Mouse (Mus musculus) brown adipose tissue, adult 24 weeks (tissue): ENCODE data around the gene Aoc3. TPM values are rescaled to one million over a fixed set of nuclear protein-coding genes. Genes with fewer than 3 reads are reported as not detected.
A peak's percentile ranks its signal among the peaks of the same experiment; 100 is the strongest.

Experiments
- H3K27ac ChIP-seq: fragments of 200-500 bp; replicated peaks from 2 replicates; pipeline ENCODE4 v1.5.1; 2012; ENCODE audit warnings: low read depth, mild to moderate bottlenecking, low read length
- H3K4me1 ChIP-seq: fragments of 200-500 bp; 2 replicates; pipeline ENCODE4 v1.6.1; 2012; ENCODE audit warnings: low read length, mixed read lengths; ENCODE audit not compliant: control insufficient read depth, insufficient read depth, insufficient read length
- H3K4me3 ChIP-seq: fragments of 200-500 bp; 2 replicates; pipeline ENCODE4 v1.5.1; 2012; ENCODE audit warnings: low read depth, mild to moderate bottlenecking, low read length, moderate library complexity; ENCODE audit not compliant: insufficient read depth
- polyA plus RNA-seq: library from polyadenylated mRNA; stranded (reverse); fragments of >200 nt; gene quantifications from 2 replicates; pipeline ENCODE4 v1.2.4, GENCODE M21; 2012; ENCODE audit not compliant: missing spikeins, insufficient read depth, insufficient read length

Gene Aoc3
- polyA plus RNA-seq, 1 experiment, result 209 TPM

GRCm38 (mm10) chr11:101347083-101347775 is 16.8 kb downstream of the Aoc3 start:
- H3K4me1 ChIP-seq, result no peaks in the 10 kb centered on the region; the same call in 1 of the 2 replicates
- H3K27ac ChIP-seq, result no peak overlapping the region
- H3K4me3 ChIP-seq, result no peak overlapping the region

GRCm38 (mm10) chr11:101348774-101349173 is 18.4 kb downstream of the Aoc3 start:
- 0 out of 2 replicates have a peak overlapping the region, but pooled peaks have one; percentile 27 for H3K27ac ChIP-seq
- H3K4me1 ChIP-seq, result no peaks in the 10 kb centered on the region; the same call in 1 of the 2 replicates
- no peak overlapping the region for H3K4me3 ChIP-seq

DNA sequence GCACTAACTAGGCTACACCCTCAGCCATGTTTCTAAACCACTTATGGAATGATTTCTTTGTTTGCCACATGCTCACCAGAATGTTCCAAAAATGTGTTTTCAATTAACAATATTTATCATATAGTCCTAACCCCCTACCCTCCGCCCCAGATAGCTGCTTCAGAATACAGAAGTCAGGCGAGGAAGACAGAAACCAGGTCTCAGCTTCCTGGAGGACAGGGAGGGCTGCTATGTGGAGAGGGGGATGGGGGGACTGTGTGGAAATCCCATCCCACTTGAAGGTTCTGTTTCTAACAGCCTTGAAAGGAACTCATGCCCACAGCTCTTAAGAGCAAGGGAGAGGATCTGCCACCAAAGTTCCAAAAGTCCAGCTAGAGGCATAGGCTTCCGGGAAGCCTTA is 18.8 kb downstream of the Aoc3 start:
- H3K4me3 ChIP-seq, result no peak overlapping the region
- 0 out of 2 replicates have a peak overlapping the region, but pooled peaks have one; percentile 27 for H3K27ac ChIP-seq
- no peaks in the 10 kb centered on the region; the same call in 1 of the 2 replicates for H3K4me1 ChIP-seq

- Histone ChIP-seq H3K27ac (no peak overlapping the region), H3K4me3 (no peak overlapping the region), H3K4me1 (no peaks in the 10 kb centered on the region; the same call in 1 of the 2 replicates)
These were observed 20.8 kb downstream of the Aoc3 start for GRCm38 (mm10) chr11:101351100-101351720.

DNA sequence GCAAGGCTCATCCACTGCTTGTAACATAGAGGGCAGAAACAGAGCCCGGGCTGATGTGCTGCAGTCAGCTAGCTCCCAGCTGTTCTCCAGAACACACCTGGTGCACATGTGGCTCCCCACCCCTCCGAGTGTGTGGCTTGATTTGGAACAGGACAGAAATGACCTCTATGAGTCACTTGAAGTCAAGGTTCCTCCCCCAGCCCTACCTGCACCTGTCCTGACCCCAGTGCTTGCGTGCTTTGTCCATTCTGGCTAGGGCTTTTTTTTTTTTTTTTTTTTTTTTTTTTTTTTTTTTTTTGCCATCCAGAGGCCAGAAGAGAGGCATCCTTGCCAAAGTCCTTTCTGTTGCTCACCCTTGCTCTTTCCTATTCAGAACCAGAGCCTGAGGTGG is 21.3 kb downstream of the Aoc3 start:
- Histone ChIP-seq H3K4me3 (no peak overlapping the region), H3K4me1 (no peaks in the 10 kb centered on the region; the same call in 1 of the 2 replicates), H3K27ac (no peak overlapping the region)

- no peak overlapping the region for H3K27ac ChIP-seq
- H3K4me1 ChIP-seq, result no peaks in the 10 kb centered on the region; the same call in 1 of the 2 replicates
- H3K4me3 ChIP-seq, result no peak overlapping the region
These were observed 23.0 kb downstream of the Aoc3 start for GRCm38 (mm10) chr11:101353436-101353835.

DNA sequence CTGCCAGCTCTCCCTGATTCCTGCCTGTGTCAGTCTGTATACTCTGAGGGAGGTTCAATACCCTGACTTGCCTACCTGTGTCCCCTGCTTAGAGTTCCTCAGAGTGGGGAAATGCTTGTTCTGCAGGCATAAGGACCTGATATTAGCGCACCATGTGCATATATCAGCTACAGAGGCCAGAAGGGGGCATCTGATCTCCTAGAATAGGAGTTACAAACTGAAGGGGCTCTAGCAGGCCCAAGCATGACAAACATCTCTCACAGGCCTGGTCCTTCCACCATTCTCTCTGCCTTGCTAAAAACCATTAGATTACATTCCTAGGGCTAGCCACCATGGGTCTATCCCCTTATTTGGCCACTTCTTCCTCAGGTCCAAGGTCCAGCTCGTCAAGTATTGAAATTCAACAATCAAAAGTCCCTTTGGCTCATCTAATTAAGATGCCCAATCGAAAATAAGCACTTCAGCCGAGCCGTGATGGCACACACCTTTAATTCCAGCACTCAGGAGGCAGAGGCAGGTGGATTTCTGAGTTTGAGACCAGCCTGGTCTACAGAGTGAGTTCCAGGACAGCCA is 24.1 kb downstream of the Aoc3 start:
- Histone ChIP-seq H3K4me1 (no peaks in the 10 kb centered on the region), H3K4me3 (no peak overlapping the region), H3K27ac (no peak overlapping the region)

GRCm38 (mm10) chr11:101355916-101356315 is 25.5 kb downstream of the Aoc3 start:
- H3K4me3 ChIP-seq, result no peak overlapping the region
- no peak overlapping the region for H3K27ac ChIP-seq
- peaks cover 3% of the 10 kb centered on the region; the same call in 1 of the 2 replicates for H3K4me1 ChIP-seq

DNA sequence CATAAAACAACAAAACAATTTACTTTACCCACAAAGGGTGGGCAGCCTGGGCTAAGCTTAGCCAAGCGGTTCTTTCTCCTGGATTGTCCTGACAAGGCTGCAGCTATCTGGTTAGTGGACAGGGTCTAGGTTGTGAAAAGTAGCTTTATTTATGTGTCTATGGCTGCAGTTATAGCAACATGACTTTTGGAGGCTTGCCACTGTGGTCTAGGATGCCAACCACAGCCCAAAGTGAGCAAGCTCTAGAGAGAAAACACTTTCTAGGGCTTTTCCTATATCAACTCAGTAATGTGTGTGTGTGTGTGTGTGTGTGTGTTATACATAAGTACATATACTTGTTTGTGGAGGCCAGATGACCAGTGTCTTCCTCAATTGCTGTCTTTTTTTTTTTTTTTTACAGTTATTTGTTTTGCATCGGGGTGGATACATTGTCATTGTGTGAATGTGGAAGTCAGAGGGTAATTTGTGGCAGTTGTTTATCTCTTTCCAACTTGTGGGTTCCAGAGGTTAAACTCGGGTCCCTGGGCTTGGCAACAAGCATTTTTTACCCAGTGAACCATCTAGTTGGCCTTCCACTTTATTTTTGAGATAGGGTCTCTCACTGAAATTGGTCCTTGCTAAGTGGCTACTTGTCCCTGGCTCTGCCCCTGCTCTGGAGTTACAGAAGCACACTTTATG is 27.2 kb downstream of the Aoc3 start:
- Histone ChIP-seq H3K4me3 (no peak overlapping the region), H3K27ac (no peak overlapping the region), H3K4me1 (peaks cover 13% of the 10 kb centered on the region; the same call in 1 of the 2 replicates)

DNA sequence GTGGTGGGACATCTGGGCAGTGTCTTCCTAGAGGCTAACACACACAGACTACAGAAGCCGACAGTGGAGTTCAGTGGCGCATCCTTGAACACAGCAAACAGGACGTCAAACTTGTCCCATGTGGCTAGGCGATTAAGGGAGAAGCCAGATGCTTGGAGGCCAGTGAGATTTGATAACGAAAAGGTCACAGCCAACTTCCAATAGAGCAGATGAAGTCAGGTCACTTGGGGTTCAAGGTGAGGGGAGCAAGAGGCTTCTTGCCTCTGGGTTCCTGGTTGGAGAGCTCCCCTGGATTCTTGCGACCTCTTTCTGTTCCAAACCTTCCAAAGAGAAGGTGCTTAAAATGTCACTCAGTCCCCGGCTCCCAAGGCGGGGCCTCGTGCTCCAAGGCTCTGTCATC is 29.4 kb downstream of the Aoc3 start:
- Histone ChIP-seq H3K4me3 (no peak overlapping the region), H3K27ac (peak overlapping the region; percentile 49), H3K4me1 (peaks cover 16% of the 10 kb centered on the region; the same call in 1 of the 2 replicates)

DNA sequence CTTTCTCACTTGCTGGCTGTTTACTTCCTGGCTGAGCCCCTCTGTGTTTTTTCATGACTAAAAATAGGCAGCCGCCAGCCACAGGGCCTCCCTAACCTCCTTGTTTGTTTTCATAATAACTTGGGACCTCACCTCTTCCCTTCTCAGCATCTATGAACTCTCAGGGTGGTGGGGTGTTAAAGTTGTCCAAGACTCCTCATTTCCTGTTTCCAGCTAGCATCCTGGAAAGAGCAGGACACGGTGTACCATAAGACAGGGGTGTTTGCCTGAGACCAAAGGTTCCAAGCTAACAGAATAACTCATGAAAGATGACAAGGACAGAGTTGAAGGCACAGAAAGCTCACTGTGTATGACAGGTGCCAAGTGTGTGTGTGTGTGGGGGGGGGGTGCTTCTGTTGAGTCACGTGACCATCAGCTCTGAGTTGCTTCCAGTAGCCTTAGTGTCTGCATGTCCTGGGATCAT is 30.3 kb downstream of the Aoc3 start:
- peaks cover 16% of the 10 kb centered on the region; the same call in 1 of the 2 replicates for H3K4me1 ChIP-seq
- H3K4me3 ChIP-seq, result no peak overlapping the region
- H3K27ac ChIP-seq, result peak overlapping the region; percentile 49

DNA sequence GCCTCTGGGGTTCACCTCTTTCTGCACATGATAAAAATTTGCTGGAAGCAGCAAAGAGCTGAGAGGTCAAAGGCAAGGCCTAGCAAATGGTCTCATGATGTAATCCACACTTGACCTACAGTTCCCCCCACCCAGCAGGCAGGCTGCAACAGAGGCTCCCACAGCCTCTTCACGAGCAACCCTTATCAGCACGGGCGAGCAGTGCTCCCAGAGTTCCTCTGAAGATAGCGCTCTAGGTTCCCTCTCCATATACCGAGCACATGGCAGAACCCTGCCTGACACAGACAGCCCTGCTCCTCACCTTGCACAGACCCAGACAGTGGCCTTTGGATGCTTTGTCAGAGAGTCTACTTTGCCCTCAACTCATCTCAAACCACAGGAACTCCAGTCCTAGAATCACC is 34.1 kb downstream of the Aoc3 start:
- Histone ChIP-seq H3K4me3 (no peak overlapping the region), H3K4me1 (peaks cover 16% of the 10 kb centered on the region; the same call in 1 of the 2 replicates), H3K27ac (peak overlapping the region; percentile 19)

GRCm38 (mm10) chr11:101367326-101367935 is 37.0 kb downstream of the Aoc3 start, which contains the start of gene G6pc:
Gene G6pc (plus strand): TSS chr11:101367561.
- Histone ChIP-seq H3K4me3 (no peak within 1 kb of the TSS), H3K27ac (no peak within 1 kb of the TSS), H3K4me1 (0 out of 2 replicates have a peak, but pooled peaks cover 3% of the 10 kb centered on the region)

- H3K4me1 ChIP-seq, result no peaks in the 10 kb centered on the region
These were observed 39.7 kb downstream of the Aoc3 start for GRCm38 (mm10) chr11:101370141-101370540.

More at GRCm38 (mm10) chr11:101370141-101370540, 39.7 kb downstream of the Aoc3 start:
- Histone ChIP-seq H3K27ac (no peak overlapping the region), H3K4me3 (no peak overlapping the region)
